Mouse (Mus musculus): Measurements from ENCODE around the gene Tap1. TPM values are rescaled to one million over a fixed set of nuclear protein-coding genes. Genes with fewer than 3 reads are reported as not detected.

The Tap1 gene
- polyA plus RNA-seq, 1 experiment from 2014 or later = 3.2 TPM

DNA sequence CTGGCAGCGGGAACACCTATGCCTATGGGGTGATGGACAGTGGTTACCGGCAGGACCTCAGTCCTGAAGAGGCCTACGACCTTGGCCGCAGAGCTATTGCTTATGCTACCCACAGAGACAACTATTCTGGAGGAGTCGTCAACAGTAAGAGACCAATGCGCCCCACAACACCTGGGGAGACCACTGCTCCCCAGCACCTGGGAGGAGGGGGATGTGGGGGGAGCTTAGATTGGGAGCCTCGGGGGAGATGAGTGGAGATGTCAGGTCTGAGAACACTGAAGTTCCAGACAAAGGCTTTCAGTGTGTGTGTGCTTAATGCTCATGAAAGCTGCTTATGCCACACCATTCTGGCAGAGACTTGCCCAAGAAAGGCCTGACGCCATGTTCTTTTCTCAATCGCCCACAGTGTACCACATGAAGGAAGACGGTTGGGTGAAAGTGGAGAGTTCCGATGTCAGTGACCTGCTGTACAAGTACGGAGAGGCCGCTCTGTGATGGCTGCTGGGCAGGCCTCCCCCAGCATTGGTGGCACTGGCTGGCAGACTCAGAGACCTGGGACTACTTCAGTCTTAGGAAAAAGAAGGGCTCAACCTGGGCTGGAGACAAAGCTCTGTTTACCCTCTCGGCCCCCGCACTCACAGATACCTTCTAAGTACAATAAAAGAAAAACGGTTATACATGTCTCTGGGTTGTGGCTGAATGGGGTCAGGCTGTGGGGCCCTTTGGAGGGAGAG is 13.6 kb downstream of the Tap1 start:
- H3K36me3 ChIP-seq = no peaks in the 10 kb centered on the region
- 89% methylated on average over 16 of the region's 16 CpGs for WGBS
- peaks cover 91% of the 10 kb centered on the region for H3K27me3 ChIP-seq (ENCODE audit: low read depth, poor library complexity, severe bottlenecking)
- no peak overlapping the region for H3K4me3 ChIP-seq
- no peak overlapping the region for H3K27ac ChIP-seq
- no peaks in the 10 kb centered on the region for H3K9me3 ChIP-seq (replicated peaks)
- no peak for DNase-seq (ENCODE audit: low spot score)
- peaks cover 37% of the 10 kb centered on the region for H3K4me1 ChIP-seq

DNA sequence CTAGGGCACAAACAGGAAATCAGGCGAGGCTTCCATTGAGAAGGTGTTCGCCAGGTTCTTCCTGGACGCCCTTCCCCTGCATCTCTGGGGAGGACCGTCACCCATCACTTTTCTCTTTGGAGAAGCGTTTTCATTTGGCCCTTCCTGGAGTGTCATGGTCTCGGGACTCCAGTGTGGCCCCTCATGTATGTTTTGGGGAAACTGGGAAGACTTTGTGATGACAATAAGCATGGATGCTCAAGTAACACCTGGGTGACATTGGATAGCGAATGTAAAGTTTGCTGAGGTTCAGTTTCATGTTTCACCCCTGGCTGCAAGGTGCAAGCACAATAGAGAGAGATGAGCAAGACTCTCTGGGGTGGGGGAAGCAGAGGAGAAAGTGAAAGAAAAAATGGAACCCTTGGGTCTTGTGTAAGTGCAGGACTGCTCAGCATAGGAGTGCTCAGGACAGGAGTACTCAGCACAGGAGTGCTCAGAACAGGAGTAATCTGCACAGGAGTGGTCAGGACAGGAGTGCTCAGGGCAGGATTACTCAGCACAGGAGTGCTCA is 14.2 kb downstream of the Tap1 start:
- 71% methylated on average over 7 of the region's 7 CpGs for WGBS
- DNase-seq (ENCODE audit: low spot score) = no peak
- H3K36me3 ChIP-seq = no peaks in the 10 kb centered on the region

DNA sequence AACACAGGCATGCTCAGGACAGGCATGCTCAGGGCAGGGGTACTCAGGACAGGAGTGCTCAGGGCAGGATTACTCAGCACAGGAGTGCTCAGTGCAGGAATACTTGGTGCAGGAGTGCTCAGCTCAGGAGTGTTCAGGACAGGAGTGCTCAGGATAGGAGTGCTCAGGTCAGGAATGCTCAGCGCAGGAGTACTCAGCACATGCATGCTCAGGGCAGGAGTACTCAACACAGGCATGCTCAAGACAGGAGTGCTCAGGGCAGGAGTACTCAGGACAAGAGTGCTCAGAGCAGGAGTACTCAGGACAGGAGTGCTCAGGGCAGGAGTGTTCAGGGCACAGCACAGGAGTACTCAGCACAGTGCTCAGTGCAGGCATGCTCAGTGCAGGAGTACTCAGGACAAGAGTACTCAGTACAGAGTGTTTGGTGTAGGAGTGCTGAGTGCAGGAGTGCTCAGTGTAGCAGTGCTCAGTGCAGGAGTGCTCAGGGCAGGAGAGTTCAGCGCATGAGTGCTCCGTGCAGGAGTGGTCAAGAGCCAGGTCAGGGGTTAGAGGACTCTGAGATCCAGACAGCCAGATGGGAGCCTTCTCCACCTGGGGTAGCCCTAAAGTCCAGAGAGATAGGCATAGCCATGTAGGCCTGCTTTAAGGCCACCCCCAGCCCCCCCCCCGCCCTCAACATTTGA is 15.5 kb downstream of the Tap1 start:
- H3K27ac ChIP-seq = no peak overlapping the region

More for the DNA sequence above, 14.2 kb downstream of the Tap1 start:
- H3K27ac ChIP-seq = no peak overlapping the region
- no peaks in the 10 kb centered on the region for H3K9me3 ChIP-seq (replicated peaks)
- H3K27me3 ChIP-seq (ENCODE audit: low read depth, poor library complexity, severe bottlenecking) = peaks cover 91% of the 10 kb centered on the region
- no peak overlapping the region for H3K4me3 ChIP-seq
- peaks cover 34% of the 10 kb centered on the region for H3K4me1 ChIP-seq

DNA sequence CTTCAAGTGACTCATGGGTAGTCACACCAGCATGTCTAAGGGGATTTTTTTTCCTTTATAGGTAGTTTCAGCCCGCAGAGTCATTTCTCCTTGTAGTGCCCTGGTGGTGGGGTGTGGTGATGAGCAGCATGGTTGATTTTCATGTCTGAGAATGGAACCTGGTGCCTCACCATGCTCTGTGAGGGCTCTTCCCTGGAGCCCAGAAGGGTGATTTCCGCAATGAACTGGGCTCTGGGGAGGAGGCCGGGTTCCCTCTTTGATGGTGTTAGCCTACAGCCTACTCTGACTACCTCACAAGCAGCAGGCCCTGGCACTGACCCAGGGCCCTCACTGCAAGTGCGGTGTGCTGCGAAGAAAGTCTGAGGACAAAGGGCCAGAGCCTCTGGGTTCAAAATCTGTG is 16.1 kb downstream of the Tap1 start, which contains the start of gene Tap2:
TSS of gene Tap2 (plus strand) at position 84 of the 400 bp plus-strand sequence.
- H3K36me3 ChIP-seq = no peaks in the 10 kb centered on the region
- DNase-seq (ENCODE audit: low spot score) = no peak
- WGBS = 73% methylated on average over 5 of the region's 5 CpGs
- peaks cover 88% of the 10 kb centered on the region for H3K27me3 ChIP-seq (ENCODE audit: low read depth, poor library complexity, severe bottlenecking)
- peaks cover 16% of the 10 kb centered on the region for H3K4me1 ChIP-seq
- no peaks in the 10 kb centered on the region for H3K9me3 ChIP-seq (replicated peaks)
- H3K4me3 ChIP-seq = peak within 1 kb of the TSS; percentile 72
- H3K27ac ChIP-seq = peak within 1 kb of the TSS; percentile 34; the same call in 1 of the 2 replicates

More for the DNA sequence above, 15.5 kb downstream of the Tap1 start:
- Histone ChIP-seq H3K4me1 (peaks cover 22% of the 10 kb centered on the region), H3K9me3 (replicated peaks) (no peaks in the 10 kb centered on the region), H3K27me3 (ENCODE audit: low read depth, poor library complexity, severe bottlenecking) (peaks cover 88% of the 10 kb centered on the region), H3K4me3 (no peak overlapping the region), H3K36me3 (no peaks in the 10 kb centered on the region)
- no peak for DNase-seq (ENCODE audit: low spot score)
- WGBS = 85% methylated on average over 4 of the region's 4 CpGs

DNA sequence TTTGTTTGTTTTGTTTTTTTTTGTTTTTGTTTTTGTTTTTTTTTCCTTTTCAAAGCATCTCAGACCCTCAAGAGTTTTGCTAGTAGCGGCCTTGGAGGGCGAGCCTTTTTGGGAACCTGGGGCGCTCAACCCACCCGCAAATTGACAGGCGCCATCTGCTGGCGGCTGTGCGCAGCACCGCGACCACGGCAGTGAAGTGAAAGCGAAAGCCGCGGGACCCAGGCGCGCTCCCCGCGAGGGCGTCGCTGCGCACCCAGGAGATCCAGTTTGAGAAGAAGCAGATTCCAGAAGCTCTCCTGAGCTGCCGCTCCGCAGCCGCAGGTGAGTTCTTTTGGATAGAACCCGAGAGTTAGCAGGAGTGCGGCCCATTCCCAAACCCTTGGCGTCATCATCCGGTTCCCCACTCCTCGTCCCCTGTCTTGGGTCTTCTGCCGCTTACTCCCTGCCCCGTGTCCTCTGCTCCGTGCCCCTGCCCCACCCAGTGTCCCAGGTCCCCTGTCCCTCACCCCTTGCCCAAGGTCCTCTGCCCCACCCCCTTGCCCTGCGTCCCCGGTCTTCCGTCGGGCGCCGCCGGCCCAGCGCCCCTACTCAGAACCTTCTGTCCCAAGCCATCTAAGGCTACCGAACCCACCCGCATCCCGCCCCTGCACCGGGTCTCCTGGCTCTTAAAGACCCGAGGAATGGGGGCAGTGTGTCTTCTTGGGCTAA is 17.1 kb downstream of the Tap1 start:
- no peaks in the 10 kb centered on the region for H3K9me3 ChIP-seq (replicated peaks)
- peak; percentile 89 for DNase-seq (ENCODE audit: low spot score)
- peak overlapping the region; percentile 72 for H3K4me3 ChIP-seq
- peaks cover 88% of the 10 kb centered on the region for H3K27me3 ChIP-seq (ENCODE audit: low read depth, poor library complexity, severe bottlenecking)
- peak overlapping the region; percentile 34 for H3K27ac ChIP-seq
- H3K4me1 ChIP-seq = peaks cover 15% of the 10 kb centered on the region
- H3K36me3 ChIP-seq = no peaks in the 10 kb centered on the region
- 1% methylated on average over 44 of the region's 44 CpGs for whole genome bisulfite sequencing

DNA sequence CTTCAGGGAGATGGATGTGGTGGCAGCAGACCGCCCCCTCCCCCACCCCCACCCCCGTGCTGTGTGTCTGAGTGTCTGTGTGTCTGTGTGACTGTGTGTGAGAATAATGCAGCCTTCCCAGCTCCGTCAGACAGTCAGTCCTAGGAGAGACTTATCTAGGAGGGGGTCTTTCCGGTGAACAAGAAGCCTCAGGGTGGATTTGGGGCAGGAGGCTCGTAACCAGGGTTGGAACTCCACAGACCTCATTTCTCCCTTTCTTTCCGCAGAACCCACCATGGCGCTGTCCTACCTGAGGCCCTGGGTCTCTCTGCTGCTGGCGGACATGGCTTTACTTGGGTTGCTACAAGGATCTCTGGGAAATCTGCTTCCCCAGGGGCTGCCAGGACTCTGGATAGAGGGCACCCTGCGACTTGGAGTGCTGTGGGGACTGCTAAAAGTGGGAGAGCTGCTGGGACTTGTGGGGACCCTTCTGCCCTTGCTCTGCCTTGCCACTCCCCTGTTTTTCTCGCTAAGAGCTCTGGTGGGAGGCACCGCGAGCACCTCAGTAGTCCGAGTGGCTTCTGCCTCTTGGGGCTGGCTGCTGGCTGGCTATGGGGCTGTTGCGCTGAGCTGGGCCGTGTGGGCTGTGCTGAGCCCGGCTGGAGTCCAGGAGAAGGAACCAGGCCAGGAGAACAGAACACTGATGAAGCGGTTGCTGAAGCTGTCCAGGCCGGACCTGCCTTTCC is 17.8 kb downstream of the Tap1 start:
- 15% methylated on average over 18 of the region's 18 CpGs for WGBS
- peaks cover 89% of the 10 kb centered on the region for H3K27me3 ChIP-seq (ENCODE audit: low read depth, poor library complexity, severe bottlenecking)
- peak overlapping the region; percentile 34 for H3K27ac ChIP-seq
- no peak for DNase-seq (ENCODE audit: low spot score)
- H3K4me3 ChIP-seq = peak overlapping the region; percentile 72
- peaks cover 15% of the 10 kb centered on the region for H3K4me1 ChIP-seq
- H3K9me3 ChIP-seq (replicated peaks) = 0 out of 2 replicates have a peak, but pooled peaks cover 3% of the 10 kb centered on the region
- no peaks in the 10 kb centered on the region for H3K36me3 ChIP-seq

DNA sequence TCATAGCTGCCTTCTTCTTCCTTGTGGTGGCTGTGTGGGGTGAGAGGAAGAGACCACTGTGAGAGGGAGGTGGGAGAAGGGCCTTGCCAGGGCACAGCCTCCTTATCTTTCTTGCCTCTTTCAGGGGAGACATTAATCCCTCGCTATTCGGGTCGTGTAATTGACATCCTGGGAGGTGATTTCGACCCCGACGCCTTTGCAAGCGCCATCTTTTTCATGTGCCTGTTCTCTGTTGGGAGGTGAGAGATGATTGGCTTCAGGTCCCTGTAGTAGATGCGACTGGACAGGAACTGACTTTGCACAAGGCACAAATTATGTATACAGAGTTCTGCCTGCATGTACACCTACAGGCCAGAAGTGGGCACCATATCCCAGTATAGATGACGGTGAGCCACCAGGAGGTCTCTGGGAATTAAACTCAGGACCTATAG is 18.4 kb downstream of the Tap1 start:
- Histone ChIP-seq H3K4me3 (peak overlapping the region; percentile 72), H3K36me3 (no peaks in the 10 kb centered on the region), H3K4me1 (peaks cover 15% of the 10 kb centered on the region), H3K27me3 (ENCODE audit: low read depth, poor library complexity, severe bottlenecking) (peaks cover 89% of the 10 kb centered on the region), H3K9me3 (replicated peaks) (0 out of 2 replicates have a peak, but pooled peaks cover 3% of the 10 kb centered on the region), H3K27ac (no peak overlapping the region)
- 22% methylated on average over 9 of the region's 9 CpGs for WGBS
- DNase-seq (ENCODE audit: low spot score) = no peak

DNA sequence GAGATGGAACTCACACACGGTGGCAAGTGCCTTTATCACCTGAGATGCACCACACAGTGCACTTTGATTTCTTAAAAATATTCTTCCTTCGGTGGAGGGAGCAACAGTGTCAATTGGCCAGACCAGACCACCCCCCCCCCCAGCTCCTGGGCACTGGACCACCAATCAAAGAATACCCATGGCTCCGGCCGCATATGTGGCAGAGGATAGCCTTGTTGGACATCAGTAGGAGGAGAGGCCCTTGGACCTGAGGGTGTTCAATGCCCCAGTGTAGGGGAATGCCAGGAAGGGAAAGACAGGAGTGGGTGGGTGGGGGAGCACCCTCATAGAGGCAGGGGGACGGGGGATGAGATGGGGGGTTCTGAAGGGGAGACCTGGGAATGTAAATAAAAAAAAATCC is 19.4 kb downstream of the Tap1 start:
- 90% methylated on average over 5 of the region's 5 CpGs for WGBS
- H3K9me3 ChIP-seq (replicated peaks) = 0 out of 2 replicates have a peak, but pooled peaks cover 3% of the 10 kb centered on the region
- H3K36me3 ChIP-seq = no peaks in the 10 kb centered on the region
- DNase-seq (ENCODE audit: low spot score) = no peak
- H3K27ac ChIP-seq = no peak overlapping the region
- H3K27me3 ChIP-seq (ENCODE audit: low read depth, poor library complexity, severe bottlenecking) = peaks cover 89% of the 10 kb centered on the region
- peaks cover 15% of the 10 kb centered on the region for H3K4me1 ChIP-seq
- no peak overlapping the region for H3K4me3 ChIP-seq

DNA sequence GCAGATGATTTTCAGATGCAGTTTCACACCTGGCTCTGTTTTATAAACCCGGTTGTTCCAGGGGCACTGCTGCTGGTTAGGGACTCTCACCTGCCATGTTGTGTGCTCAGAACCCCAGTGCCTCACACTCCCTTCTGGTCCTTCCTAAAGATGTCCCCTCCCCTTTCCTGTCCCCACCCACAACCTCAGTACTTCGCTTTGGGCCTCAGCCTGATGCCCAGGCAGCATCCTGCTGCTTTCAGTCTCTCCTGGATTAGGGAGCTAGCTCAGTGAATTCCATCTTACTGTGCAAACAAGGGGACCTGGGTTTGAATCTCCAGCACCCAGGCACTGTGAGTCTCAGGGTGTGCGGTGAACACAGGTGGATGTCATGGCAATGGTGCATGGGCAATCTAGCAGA is 20.1 kb downstream of the Tap1 start:
- H3K27me3 ChIP-seq (ENCODE audit: low read depth, poor library complexity, severe bottlenecking) = peaks cover 94% of the 10 kb centered on the region
- WGBS = 57% methylated on average over 3 of the region's 3 CpGs

DNA sequence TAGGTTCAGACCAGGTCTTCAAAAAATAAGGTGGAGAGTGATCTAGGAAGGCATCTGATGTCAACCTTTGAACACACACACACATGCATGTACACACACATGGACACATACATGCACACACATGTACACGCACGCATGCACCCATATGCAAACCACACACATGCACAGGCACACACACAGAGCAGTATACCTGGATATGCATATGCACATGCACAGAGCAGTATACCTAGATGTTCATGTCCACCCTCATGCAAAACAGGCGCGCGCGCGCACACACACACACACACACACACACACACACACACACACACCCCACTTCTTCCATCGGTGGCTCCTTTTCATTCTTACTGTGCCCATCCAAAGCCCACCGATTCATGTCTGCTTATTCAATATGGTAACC is 20.5 kb downstream of the Tap1 start:
- Histone ChIP-seq H3K27me3 (ENCODE audit: low read depth, poor library complexity, severe bottlenecking) (peaks cover 95% of the 10 kb centered on the region), H3K27ac (no peak overlapping the region), H3K4me1 (peaks cover 18% of the 10 kb centered on the region), H3K4me3 (no peak overlapping the region), H3K9me3 (replicated peaks) (0 out of 2 replicates have a peak, but pooled peaks cover 3% of the 10 kb centered on the region), H3K36me3 (no peaks in the 10 kb centered on the region)
- no peak for DNase-seq (ENCODE audit: low spot score)
- WGBS = 97% methylated on average over 9 of the region's 9 CpGs

More for the DNA sequence above, 20.1 kb downstream of the Tap1 start:
- Histone ChIP-seq H3K4me3 (no peak overlapping the region), H3K36me3 (no peaks in the 10 kb centered on the region), H3K9me3 (replicated peaks) (0 out of 2 replicates have a peak, but pooled peaks cover 3% of the 10 kb centered on the region), H3K27ac (no peak overlapping the region), H3K4me1 (peaks cover 18% of the 10 kb centered on the region)
- no peak for DNase-seq (ENCODE audit: low spot score)

DNA sequence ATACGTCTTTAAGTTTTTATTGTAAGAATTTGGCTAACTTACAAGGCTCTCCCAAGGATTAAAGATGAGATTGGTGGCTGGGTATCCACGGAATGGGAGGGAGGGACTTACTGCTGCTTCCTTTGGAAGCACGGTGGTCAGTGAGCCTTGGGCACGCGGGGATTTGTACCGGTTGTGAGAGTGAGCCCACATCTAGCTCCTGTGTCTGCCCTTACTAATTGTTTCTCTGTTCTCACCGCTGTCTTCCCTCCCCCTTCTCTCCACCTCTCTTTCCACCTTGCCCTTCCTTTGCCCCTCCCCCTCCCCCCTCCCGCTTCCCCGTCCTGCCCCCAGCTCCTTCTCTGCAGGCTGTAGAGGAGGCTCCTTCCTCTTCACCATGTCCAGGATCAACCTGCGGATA is 21.1 kb downstream of the Tap1 start:
- DNase-seq (ENCODE audit: low spot score) = no peak
- Histone ChIP-seq H3K36me3 (no peaks in the 10 kb centered on the region), H3K4me1 (peaks cover 18% of the 10 kb centered on the region), H3K27me3 (ENCODE audit: low read depth, poor library complexity, severe bottlenecking) (peaks cover 95% of the 10 kb centered on the region), H3K27ac (no peak overlapping the region), H3K4me3 (no peak overlapping the region), H3K9me3 (replicated peaks) (0 out of 2 replicates have a peak, but pooled peaks cover 3% of the 10 kb centered on the region)
- WGBS = 21% methylated on average over 9 of the region's 10 CpGs

DNA sequence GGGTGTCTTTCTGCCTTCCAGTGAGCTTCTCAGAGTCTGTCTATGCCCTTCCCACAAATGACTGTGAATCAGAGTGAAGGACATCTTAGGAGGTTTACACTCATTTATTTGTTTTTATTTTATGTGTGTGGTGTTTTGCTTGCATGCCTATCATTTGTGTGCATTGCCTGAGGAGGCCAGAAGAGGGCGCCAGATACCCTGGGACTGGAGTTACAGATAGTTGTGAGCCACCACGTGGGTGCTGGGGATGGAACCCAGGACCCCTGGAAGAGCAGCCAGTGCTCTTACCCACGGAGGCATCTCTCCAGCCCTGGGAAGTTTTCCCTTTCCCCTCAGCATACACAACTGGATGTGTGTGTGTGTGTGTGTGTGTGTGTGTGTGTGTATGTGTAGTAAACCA is 22.3 kb downstream of the Tap1 start:
- no peak overlapping the region for H3K4me3 ChIP-seq
- no peak for DNase-seq (ENCODE audit: low spot score)
- 0 out of 2 replicates have a peak, but pooled peaks cover 3% of the 10 kb centered on the region for H3K9me3 ChIP-seq (replicated peaks)
- peaks cover 97% of the 10 kb centered on the region for H3K27me3 ChIP-seq (ENCODE audit: low read depth, poor library complexity, severe bottlenecking)
- H3K4me1 ChIP-seq = peaks cover 19% of the 10 kb centered on the region
- H3K27ac ChIP-seq = no peak overlapping the region
- no peaks in the 10 kb centered on the region for H3K36me3 ChIP-seq
- WGBS = 34% methylated on average over 3 of the region's 3 CpGs
